Mouse (Mus musculus) C2C12 (cell line): ENCODE data around the gene Stxbp1.

Source experiments
- CEBPB ChIP-seq: IDR thresholded peaks from one replicate; pipeline ENCODE4 v1.6.1; 2011; ENCODE audit warnings: low read depth, mild to moderate bottlenecking, control low read depth, moderate library complexity
- CTCF ChIP-seq: IDR thresholded peaks from one replicate; pipeline ENCODE4 v1.5.1; 2011; ENCODE audit not compliant: control insufficient read depth, insufficient read depth, insufficient read length
- MYOG ChIP-seq: IDR thresholded peaks from one replicate; pipeline ENCODE4 v1.6.1; 2011; ENCODE audit not compliant: control insufficient read depth, insufficient read length; ENCODE audit errors: extremely low read depth
- USF1 ChIP-seq: IDR thresholded peaks from one replicate; pipeline ENCODE4 v1.6.1; 2011; ENCODE audit warnings: low read depth, mild to moderate bottlenecking, control low read depth, moderate library complexity

- TF ChIP-seq MYOG: no peak
- no peak for TF ChIP-seq CTCF
- no peak for TF ChIP-seq USF1
- TF ChIP-seq CEBPB: no peak
Observed at GRCm38 (mm10) chr2:32775359-32776074, 71.5 kb downstream of the Stxbp1 start, which contains the start of the genes Ttc16 and Ptrh1.
